Mouse (Mus musculus) CD4-positive, CD25-positive, alpha-beta regulatory T cell, adult 4 months (primary cell): Measurements from ENCODE around the gene Nepro. TPM values are rescaled to one million over a fixed set of nuclear protein-coding genes. Genes with fewer than 3 reads are reported as not detected.

Experiments
- ATAC-seq: one replicate; pipeline ENCODE4 v1.8.0; 2017
- polyA plus RNA-seq, 2 experiments: library from polyadenylated mRNA; unstranded; fragments of 100-300 nt; shearing (Covaris generic); gene quantifications; one replicate each; pipeline ENCODE4 v1.2.1; 2017

The Nepro gene
- polyA plus RNA-seq, 2 experiments from 2014 or later, result 7.5 to 10.1 TPM

GRCm38 (mm10) chr16:44767506-44767905 lies 43.4 kb downstream of the Nepro start:
- no peak for ATAC-seq

- ATAC-seq, result peak; percentile 61
Observed at GRCm38 (mm10) chr16:44767967-44768366, 43.9 kb downstream of the Nepro start.

- ATAC-seq, result no peak
Observed at GRCm38 (mm10) chr16:44772577-44772976, 48.5 kb downstream of the Nepro start.

- peak; percentile 28 for ATAC-seq
Observed at GRCm38 (mm10) chr16:44773673-44774072, 49.6 kb downstream of the Nepro start.

- ATAC-seq, result peak; percentile 57
Observed at GRCm38 (mm10) chr16:44774201-44774600, 50.1 kb downstream of the Nepro start.

- peak; percentile 79 for ATAC-seq
Observed at GRCm38 (mm10) chr16:44778538-44779147, 54.5 kb downstream of the Nepro start.

GRCm38 (mm10) chr16:44779494-44779893 lies 55.4 kb downstream of the Nepro start:
- ATAC-seq, result no peak

- ATAC-seq, result no peak
Observed at GRCm38 (mm10) chr16:44780751-44781150, 56.6 kb downstream of the Nepro start.

Other genes with a start within 250 kb of the Nepro start
- under 1 TPM in 1 of 2 experiments, not detected in 1; 0.79 TPM for gene Boc, start 165.4 kb upstream of the Nepro start, polyA plus RNA-seq
- 10 to 100 TPM; 36.4 to 41.7 TPM for gene Gtpbp8, start 22.1 kb downstream of the Nepro start, polyA plus RNA-seq
- gene Cd200r1, start 41.4 kb downstream of the Nepro start, polyA plus RNA-seq, result 10 to 100 TPM; 63.7 to 66.0 TPM
- 1 to 10 TPM; 8.4 to 9.1 TPM for gene Cd200r4, start 87.4 kb downstream of the Nepro start, polyA plus RNA-seq
- gene Cd200r2, start 142.8 kb downstream of the Nepro start, polyA plus RNA-seq, result under 1 TPM in 1 of 2 experiments, not detected in 1; 0.31 TPM
- gene Cd200r3, start 219.4 kb downstream of the Nepro start, polyA plus RNA-seq, result 1 to 10 TPM; 1.4 to 1.8 TPM